Mouse (Mus musculus): ENCODE results near the gene Enpp6. TPM values are rescaled to one million over a fixed set of nuclear protein-coding genes. Genes with fewer than 3 reads are reported as not detected.

Enpp6 gene
- polyA plus RNA-seq, 1 experiment: 185 TPM

DNA sequence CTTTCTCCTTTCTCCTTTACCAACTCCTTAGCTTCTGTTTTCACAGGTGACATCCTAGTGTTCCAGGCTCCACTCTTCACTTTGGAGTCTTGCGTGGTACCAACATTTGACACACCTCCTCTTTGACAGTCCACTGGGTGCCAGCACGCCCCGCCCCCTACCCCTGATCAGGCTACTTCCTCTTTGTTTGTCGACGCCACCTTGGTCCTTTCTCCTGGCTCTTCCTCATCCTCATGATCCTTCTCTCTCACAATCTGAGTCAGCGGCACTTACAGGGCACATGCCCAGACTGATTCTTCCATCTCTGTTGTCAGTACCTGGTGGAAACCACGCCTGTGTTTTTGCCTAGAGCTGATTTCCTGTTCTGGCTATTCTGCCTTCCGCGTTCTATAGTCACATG is 5.9 kb downstream of the Enpp6 start:
- Histone ChIP-seq H3K4me1 (ENCODE audit: control insufficient read depth, insufficient read depth, low read length) (peaks cover 5% of the 10 kb centered on the region; the same call in 1 of the 2 replicates), H3K27me3 (replicated peaks; ENCODE audit: control insufficient read depth, insufficient read depth, low read length) (no peaks in the 10 kb centered on the region), H3K4me3 (ENCODE audit: insufficient read depth, low read depth, low read length) (no peak overlapping the region), H3K36me3 (ENCODE audit: control insufficient read depth, insufficient read depth, low read length) (no peaks in the 10 kb centered on the region), H3K27ac (ENCODE audit: insufficient read depth, low read depth, low read length) (no peak overlapping the region)
- DNase-seq: no peak
- TF ChIP-seq POLR2A (IDR thresholded peaks at IDR 0.05; ENCODE audit: low read depth, low read length) (no peak), CTCF (conservative IDR thresholded peaks at IDR 0.05; ENCODE audit: insufficient read depth, insufficient read length, low read depth, low read length) (no peak)
- 92% methylated on average over 9 of the region's 9 CpGs for WGBS

DNA sequence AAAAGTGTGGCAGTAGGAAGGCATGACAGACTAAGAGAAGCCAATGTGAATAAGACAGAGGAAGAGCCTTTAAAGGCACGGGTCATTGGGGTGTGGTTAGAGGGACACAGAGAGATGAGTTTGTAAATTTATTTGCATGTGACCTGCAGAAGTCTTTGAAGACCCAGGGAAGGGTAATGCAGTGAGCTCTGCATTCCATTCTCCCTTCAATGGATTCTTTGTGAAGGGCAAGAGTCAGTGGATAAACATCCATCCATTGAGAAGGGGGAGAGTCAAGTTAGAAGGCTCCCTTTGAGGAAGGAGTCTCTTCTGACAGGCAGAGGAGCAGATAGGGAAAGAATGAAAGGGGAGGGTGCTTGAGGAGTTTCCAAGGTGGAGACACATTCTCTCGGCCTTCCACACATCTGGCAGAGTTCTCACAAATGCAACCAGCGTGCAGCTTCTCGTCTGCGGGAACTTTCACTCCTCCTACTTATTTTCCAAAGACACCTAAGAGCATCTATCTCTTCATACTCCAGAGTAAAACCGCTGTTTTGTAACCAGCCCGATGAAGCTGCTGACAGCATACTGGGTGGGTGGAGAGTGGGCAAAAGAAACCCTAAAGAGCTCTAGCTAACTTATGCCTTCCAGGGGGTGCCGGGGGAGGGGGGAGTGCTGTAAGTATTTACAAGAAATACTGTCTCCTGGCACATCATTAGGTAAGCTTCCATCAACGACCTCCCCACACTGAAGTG is 9.4 kb downstream of the Enpp6 start:
- no peak for DNase-seq

DNA sequence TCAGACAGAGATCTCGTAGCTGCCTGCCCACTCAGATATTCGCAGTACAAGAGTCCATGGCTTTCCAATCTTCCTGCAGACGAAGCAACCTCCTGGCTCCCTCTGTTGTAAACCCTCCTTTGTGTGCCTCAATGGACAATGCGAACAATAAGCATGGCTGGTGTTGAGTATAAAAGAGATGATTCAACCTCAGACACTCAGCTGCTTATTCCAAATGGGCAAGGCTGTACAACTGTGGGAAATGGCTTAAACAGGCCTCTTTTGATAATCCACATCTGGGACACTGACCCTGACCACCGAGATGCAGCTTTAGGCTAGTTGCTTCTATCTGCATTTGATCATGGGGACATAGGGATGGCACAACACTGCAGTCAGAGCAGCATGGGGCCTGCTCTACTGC is 19.0 kb downstream of the Enpp6 start:
- Histone ChIP-seq H3K27ac (ENCODE audit: insufficient read depth, low read depth, low read length) (no peak overlapping the region), H3K36me3 (ENCODE audit: control insufficient read depth, insufficient read depth, low read length) (no peaks in the 10 kb centered on the region), H3K27me3 (replicated peaks; ENCODE audit: control insufficient read depth, insufficient read depth, low read length) (no peaks in the 10 kb centered on the region), H3K4me1 (ENCODE audit: control insufficient read depth, insufficient read depth, low read length) (no peaks in the 10 kb centered on the region), H3K4me3 (ENCODE audit: insufficient read depth, low read depth, low read length) (no peak overlapping the region)
- TF ChIP-seq CTCF (conservative IDR thresholded peaks at IDR 0.05; ENCODE audit: insufficient read depth, insufficient read length, low read depth, low read length): no peak
- no peak for TF ChIP-seq POLR2A (IDR thresholded peaks at IDR 0.05; ENCODE audit: low read depth, low read length)
- 90% methylated on average over 5 of the region's 5 CpGs for WGBS
- DNase-seq: no peak

More for the DNA sequence above, 9.4 kb downstream of the Enpp6 start:
- no peaks in the 10 kb centered on the region for H3K36me3 ChIP-seq (ENCODE audit: control insufficient read depth, insufficient read depth, low read length)
- no peaks in the 10 kb centered on the region for H3K27me3 ChIP-seq (replicated peaks; ENCODE audit: control insufficient read depth, insufficient read depth, low read length)
- no peak overlapping the region for H3K4me3 ChIP-seq (ENCODE audit: insufficient read depth, low read depth, low read length)
- no peak for TF ChIP-seq CTCF (conservative IDR thresholded peaks at IDR 0.05; ENCODE audit: insufficient read depth, insufficient read length, low read depth, low read length)
- no peak for TF ChIP-seq POLR2A (IDR thresholded peaks at IDR 0.05; ENCODE audit: low read depth, low read length)
- 76% methylated on average over 9 of the region's 9 CpGs for WGBS
- no peak overlapping the region for H3K27ac ChIP-seq (ENCODE audit: insufficient read depth, low read depth, low read length)
- H3K4me1 ChIP-seq (ENCODE audit: control insufficient read depth, insufficient read depth, low read length): peaks cover 3% of the 10 kb centered on the region; the same call in 1 of the 2 replicates

DNA sequence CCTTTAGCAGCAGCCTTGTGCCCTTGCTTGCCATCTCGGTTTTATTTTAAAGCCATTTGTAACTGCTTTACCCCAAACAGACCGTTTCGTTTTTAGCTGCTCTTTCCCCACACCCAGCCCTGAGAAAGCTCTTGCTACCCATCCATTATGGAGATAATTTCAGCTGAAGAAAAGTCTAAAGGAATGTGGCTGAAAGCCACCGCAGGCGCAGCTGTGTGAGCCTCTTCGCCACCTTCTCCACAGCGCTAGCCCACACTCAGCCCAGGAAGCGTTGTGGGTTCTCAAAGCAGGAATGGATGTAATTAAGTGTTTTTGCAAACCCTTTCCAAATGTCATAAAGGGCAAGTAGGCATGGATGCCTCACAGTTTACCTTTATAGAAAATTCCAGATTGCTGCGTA is 20.1 kb downstream of the Enpp6 start:
- H3K27me3 ChIP-seq (replicated peaks; ENCODE audit: control insufficient read depth, insufficient read depth, low read length): no peaks in the 10 kb centered on the region
- WGBS: 81% methylated on average over 9 of the region's 9 CpGs
- TF ChIP-seq POLR2A (IDR thresholded peaks at IDR 0.05; ENCODE audit: low read depth, low read length): no peak
- no peak for TF ChIP-seq CTCF (conservative IDR thresholded peaks at IDR 0.05; ENCODE audit: insufficient read depth, insufficient read length, low read depth, low read length)
- H3K4me3 ChIP-seq (ENCODE audit: insufficient read depth, low read depth, low read length): no peak overlapping the region
- no peak for DNase-seq
- H3K36me3 ChIP-seq (ENCODE audit: control insufficient read depth, insufficient read depth, low read length): no peaks in the 10 kb centered on the region
- no peaks in the 10 kb centered on the region for H3K4me1 ChIP-seq (ENCODE audit: control insufficient read depth, insufficient read depth, low read length)
- H3K27ac ChIP-seq (ENCODE audit: insufficient read depth, low read depth, low read length): no peak overlapping the region

DNA sequence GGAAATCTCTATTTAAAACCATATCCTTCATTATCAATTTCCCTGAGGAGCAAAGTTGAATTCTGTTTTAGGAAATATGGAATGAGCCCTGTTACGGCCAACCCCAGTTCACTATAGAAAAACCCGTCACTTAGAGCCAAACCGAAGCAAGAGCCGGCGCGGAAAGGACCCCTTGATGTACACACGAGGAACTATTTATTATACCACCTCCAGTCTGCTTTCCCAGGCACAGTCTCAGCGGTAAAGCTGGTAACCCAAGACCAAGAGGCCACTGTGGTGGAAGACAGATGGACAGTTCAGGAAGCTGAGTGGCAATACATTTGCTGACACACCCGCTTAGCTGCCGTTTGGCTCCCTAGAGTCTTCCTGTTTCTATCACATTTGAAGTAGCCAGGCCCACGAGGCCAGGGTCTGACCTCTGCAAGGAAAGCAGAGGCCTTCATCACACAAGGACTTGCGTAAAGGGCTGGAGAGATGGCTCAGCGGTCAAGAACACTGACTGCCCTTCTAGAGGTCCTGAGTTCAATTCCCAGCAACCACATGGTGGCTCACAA is 21.6 kb downstream of the Enpp6 start:
- no peak overlapping the region for H3K27ac ChIP-seq (ENCODE audit: insufficient read depth, low read depth, low read length)
- TF ChIP-seq POLR2A (IDR thresholded peaks at IDR 0.05; ENCODE audit: low read depth, low read length): no peak
- no peak for TF ChIP-seq CTCF (conservative IDR thresholded peaks at IDR 0.05; ENCODE audit: insufficient read depth, insufficient read length, low read depth, low read length)
- H3K4me3 ChIP-seq (ENCODE audit: insufficient read depth, low read depth, low read length): no peak overlapping the region
- no peaks in the 10 kb centered on the region for H3K27me3 ChIP-seq (replicated peaks; ENCODE audit: control insufficient read depth, insufficient read depth, low read length)
- no peaks in the 10 kb centered on the region for H3K36me3 ChIP-seq (ENCODE audit: control insufficient read depth, insufficient read depth, low read length)
- peak; percentile 65 for DNase-seq
- 65% methylated on average over 13 of the region's 13 CpGs for WGBS
- H3K4me1 ChIP-seq (ENCODE audit: control insufficient read depth, insufficient read depth, low read length): no peaks in the 10 kb centered on the region

DNA sequence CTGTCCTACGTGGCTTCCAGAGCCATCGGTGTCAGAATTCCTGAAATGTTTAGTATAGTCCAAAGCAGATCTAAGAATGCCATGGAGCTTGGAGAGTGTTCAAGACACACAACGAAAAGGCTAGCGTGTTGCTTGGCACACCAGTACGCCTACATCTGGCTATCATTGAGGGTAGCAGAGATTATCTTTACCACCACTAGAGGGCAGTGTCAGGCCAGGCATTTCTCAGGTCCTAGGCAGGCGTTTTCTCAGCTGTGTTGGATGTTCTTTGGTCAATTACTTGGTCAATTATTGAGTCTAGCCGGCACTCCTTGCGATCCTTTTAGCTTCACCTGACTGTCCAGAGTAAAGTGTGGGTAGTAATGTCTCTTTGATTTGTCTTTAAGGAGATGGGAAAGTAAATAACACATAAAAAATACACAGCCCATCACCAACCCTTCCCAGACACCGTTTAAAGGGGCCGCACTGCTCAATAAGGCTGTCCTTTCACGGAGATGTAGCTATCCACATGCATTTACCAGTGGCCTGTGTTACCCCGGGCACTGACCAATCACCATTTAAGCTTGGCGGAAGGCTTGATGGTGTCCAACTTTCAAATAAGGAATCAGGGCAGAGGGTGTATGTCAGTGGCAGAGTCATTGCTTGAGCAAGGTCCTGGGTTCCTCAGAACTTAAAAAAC is 29.7 kb downstream of the Enpp6 start:
- TF ChIP-seq CTCF (conservative IDR thresholded peaks at IDR 0.05; ENCODE audit: insufficient read depth, insufficient read length, low read depth, low read length) (peak; percentile 99; the same call in 1 of the 2 replicates), POLR2A (IDR thresholded peaks at IDR 0.05; ENCODE audit: low read depth, low read length) (no peak)
- H3K27me3 ChIP-seq (replicated peaks; ENCODE audit: control insufficient read depth, insufficient read depth, low read length): no peaks in the 10 kb centered on the region
- H3K27ac ChIP-seq (ENCODE audit: insufficient read depth, low read depth, low read length): no peak overlapping the region
- peak; percentile 79 for DNase-seq
- H3K4me3 ChIP-seq (ENCODE audit: insufficient read depth, low read depth, low read length): no peak overlapping the region
- H3K36me3 ChIP-seq (ENCODE audit: control insufficient read depth, insufficient read depth, low read length): no peaks in the 10 kb centered on the region
- 35% methylated on average over 13 of the region's 13 CpGs for WGBS
- H3K4me1 ChIP-seq (ENCODE audit: control insufficient read depth, insufficient read depth, low read length): no peaks in the 10 kb centered on the region

DNA sequence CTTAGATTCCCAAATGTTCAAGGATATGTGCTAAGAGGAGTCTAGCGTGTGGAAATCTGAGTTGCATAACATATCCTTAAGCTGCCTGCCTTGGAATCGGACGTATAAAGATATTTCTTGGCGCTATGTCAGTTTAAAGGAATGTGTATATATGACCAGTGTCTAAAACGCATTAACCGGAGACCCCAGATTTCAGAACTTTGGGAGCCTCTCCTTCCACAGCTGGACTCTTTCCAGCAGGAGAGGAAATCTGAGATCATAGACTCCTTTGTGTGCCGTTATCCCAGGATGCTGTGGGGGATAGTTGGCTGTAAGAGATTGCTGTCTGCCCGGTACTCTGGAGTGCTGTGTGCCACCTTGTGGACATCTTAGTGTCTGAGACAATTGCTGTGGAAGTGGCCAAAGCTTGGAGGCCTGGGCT is 34.5 kb downstream of the Enpp6 start:
- no peak for DNase-seq
- no peak; the same call in 1 of the 2 replicates for TF ChIP-seq CTCF (conservative IDR thresholded peaks at IDR 0.05; ENCODE audit: insufficient read depth, insufficient read length, low read depth, low read length)
- no peak for TF ChIP-seq POLR2A (IDR thresholded peaks at IDR 0.05; ENCODE audit: low read depth, low read length)
- no peak overlapping the region for H3K27ac ChIP-seq (ENCODE audit: insufficient read depth, low read depth, low read length)
- no peaks in the 10 kb centered on the region for H3K36me3 ChIP-seq (ENCODE audit: control insufficient read depth, insufficient read depth, low read length)
- WGBS: 66% methylated on average over 8 of the region's 8 CpGs
- no peaks in the 10 kb centered on the region for H3K27me3 ChIP-seq (replicated peaks; ENCODE audit: control insufficient read depth, insufficient read depth, low read length)
- no peaks in the 10 kb centered on the region for H3K4me1 ChIP-seq (ENCODE audit: control insufficient read depth, insufficient read depth, low read length)
- no peak overlapping the region for H3K4me3 ChIP-seq (ENCODE audit: insufficient read depth, low read depth, low read length)

Data from kidney, adult 2 months (tissue).